Mouse (Mus musculus) c-Kit-positive CD71-negative TER-119-negative erythroid progenitor cells, embryonic 14.5 days (primary cell): Measurements from ENCODE around the gene Nmur2.

Source experiments
- DNase-seq: peaks from one replicate; pipeline ENCODE4 v3.0.0-alpha.2; 2013; ENCODE audit warnings: low read depth

The Nmur2 gene

GRCm38 (mm10) chr11:56040917-56041316 is at the start of gene Nmur2:
Gene Nmur2 (minus strand): TSS chr11:56041010.
- no peak for DNase-seq

DNA sequence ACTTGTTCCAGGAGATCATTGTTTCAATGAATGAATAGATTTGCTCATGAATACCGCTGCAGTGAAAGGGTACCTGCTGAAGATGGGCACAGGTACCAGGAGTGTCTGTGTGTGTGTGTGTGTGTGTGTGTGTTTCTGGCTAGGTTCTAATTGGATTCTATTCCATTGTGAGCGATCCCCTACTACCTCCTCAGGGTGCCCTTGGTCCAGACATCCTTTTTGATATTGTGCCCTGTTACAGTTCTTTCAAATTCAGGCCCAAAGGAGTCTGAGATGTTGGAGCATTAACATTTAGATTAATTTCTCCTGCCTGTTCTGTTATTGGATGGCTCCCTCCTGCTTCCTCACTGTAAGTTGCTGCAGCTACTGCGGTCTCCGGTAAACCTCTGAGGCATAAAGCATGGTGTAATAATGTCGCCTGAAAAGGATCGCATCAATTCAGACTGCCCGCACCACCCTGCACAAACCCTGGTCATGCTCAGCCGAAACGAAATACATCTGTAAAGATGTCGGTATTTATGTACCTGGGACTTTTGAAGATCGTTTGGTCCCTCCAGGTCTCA is 48.4 kb upstream of the Nmur2 start:
- DNase-seq: no peak

DNA sequence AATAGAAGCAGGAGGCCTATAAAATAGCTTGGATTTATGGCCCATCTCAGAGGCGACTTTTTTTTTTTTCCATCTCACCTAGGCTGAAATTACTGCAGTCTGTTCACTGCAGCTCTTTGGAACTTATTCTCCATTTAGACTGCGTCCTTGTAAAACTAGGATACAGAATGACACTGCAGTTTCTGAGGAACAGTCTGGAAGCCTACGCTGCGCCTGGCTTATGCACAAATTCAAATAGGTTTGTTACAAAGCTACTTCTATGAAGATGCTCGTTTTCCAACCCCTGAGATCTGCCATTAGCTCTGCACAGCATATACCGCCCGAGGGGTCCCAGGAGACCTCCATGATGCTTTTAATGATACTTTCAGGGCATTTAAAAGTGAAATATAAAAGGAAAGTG is 31.3 kb upstream of the Nmur2 start:
- no peak for DNase-seq

DNA sequence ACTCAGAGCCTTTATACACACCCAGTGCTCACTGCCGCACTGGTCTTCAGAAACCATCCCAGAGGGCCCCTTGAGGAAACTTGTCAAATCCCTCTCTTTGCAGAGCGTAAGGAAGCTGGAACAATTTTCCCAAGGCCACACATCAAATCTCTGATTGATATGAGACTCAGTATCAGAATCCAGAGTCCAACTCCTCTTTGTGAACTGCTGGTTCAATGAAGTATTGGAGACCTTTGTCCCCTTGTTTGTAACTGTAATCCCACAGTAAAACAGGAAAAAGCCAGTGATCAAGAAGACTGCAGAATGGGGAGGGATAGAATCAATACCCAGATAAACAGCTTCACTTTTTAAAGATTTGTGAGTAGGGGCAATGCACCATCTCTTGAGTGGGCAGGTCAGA is 28.8 kb upstream of the Nmur2 start:
- DNase-seq: no peak

- no peak for DNase-seq
Measured at GRCm38 (mm10) chr11:56065147-56065546, 24.3 kb upstream of the Nmur2 start.

DNA sequence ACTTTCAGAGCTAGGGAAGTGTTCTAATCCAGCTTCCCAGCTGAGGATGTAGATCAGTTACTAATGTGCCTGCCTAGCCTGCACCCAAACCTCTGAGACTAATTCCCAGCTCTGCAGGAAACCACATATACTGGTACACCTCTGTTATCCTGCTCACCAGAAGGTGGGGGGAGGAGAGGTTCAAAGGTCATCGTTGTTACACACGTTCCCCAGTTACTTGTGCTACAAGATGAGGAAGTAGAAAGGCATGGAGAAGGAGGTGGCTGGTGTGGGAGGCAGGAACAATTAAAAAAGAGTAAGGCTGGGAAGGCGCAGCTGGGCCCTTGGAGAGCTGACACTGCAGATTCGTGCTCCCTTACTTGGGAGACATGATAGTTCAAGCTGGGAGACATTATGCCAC is 23.8 kb upstream of the Nmur2 start:
- no peak for DNase-seq

DNA sequence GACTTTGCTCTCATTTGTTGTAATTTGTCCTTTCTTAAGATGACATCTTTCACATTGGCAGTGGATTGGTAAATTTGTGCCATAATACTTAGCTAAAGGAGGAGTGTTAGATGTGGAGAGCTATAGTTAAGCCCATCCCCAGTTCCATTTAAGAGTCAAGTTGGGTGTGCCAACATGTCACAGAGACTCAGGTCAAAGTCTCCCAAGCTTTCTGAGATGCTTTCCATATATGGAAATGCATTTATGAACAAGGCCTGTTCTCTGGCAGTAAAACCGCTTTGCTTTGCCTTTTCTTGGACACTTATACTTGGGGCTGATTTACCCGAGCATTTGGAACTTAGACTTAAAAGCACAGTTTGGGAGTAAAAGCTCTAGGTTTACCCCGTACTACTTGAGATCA is 18.4 kb upstream of the Nmur2 start:
- no peak for DNase-seq

DNA sequence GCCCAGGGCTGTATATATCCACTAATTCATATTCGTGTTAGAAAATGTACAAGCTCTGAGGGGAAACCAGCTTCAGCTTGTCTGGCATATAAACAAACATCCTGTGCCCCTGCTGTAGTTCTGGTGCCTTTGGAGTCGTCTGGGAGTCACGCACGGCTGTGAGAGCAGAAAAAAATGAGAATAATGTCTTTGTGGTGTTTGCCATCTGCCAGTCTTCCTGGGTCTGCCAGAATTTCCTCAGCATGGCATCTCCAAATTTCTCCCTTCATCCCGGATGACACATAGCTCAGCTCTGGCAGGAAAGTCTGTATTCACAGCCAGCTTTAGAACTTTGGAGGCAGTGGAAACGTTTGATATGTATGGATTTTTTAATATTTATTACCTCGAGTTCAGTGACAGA is 13.6 kb upstream of the Nmur2 start:
- DNase-seq: no peak

- no peak for DNase-seq
Measured at GRCm38 (mm10) chr11:56026854-56027253, 14.0 kb downstream of the Nmur2 start.

- DNase-seq: no peak
Measured at GRCm38 (mm10) chr11:56025746-56026570, 14.9 kb downstream of the Nmur2 start.

DNA sequence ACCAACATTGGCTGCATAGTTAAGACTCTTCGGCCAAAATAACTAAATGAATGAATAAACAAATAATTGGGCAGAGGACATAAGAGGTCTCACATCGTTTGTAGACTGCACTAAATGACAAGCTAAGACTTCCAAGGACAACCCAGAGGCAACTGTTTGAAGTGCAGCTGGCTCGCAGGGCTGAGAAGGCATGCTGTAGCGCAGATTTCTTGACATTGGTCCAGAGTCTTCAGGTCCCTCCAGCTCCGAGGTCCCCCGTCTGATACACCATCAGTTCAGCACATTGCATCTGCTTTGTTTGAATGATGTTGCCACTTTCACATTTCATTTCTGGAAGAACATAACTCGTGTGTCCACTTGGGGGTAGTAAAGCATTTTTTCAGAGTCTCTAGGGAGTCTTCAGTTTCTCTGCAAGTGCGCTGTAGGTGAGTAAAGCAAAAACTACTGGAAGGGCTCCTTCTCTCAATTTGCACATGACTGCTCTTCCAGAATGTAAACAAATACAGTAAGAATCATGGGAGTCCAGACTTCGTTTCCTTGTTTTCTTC is 27.2 kb downstream of the Nmur2 start:
- no peak for DNase-seq

GRCm38 (mm10) chr11:56012396-56012795 is 28.4 kb downstream of the Nmur2 start:
- DNase-seq: no peak

DNA sequence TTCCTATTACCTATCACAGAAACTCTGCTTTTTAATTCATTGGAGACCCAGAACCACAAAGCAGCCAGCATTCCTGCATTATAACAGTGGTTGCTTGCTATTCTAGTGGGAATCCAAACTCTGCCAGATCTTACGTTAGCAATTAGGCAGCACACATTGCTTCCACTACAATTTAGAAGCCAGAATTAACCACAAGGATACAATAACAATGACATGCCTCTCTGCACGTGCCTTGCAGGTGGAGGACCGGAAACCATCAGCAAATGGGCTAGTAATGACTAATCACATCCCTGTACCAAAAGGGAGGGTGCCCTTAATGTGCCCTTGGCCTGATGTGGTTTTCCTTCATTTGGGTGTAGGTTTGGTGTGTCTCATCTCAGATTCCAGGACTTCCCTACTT is 32.5 kb downstream of the Nmur2 start:
- DNase-seq: no peak

GRCm38 (mm10) chr11:55992799-55993198 is 48.0 kb downstream of the Nmur2 start:
- no peak for DNase-seq

- no peak for DNase-seq
Measured at GRCm38 (mm10) chr11:55992148-55992547, 48.7 kb downstream of the Nmur2 start.

DNA sequence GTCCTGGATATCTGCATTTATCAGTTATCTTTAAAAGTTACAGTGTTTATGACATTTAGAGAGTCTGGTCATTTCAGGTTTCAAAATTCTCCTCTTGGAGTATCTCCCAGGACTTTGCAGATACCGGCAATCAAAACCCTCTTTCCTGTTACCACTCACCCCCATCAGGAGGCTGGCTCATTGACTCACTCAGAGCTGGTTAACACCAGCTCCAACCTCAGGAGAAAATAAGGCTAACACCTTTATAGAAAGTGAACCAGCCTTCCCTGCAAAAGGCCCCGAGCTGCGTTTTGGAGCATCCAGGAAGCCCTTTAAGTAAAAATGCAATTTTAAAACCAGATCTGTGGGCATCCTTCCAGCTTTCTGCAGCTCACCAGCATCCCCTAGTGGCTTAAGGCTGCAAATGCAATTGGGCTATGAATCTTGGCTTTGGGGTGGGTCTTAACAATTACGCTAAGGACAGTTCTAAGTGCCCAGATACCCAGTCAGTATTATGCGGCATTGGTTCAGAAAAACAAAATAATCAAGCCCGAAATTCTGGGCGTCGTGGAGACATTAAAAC is 49.2 kb downstream of the Nmur2 start:
- DNase-seq: peak; percentile 7

DNA sequence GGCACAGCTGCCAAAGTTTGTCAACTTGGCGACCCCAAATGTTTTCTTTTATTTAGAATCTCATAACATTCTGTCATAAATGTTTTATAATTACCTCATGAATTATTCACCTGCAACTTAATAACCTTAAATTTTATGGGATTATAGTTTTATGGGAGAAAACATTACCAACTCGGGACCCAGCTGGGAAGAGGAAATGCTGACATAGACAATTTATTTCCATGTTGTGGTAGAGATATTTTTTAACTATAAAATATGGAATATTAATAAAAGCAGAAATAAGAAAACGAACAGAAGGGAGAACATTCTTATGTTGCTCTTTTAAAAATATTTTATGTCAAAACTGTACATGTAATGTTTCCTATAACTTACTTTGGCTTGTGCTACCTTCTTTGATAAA is 56.2 kb downstream of the Nmur2 start:
- no peak for DNase-seq

- no peak for DNase-seq
Measured at GRCm38 (mm10) chr11:55981656-55982055, 59.2 kb downstream of the Nmur2 start.

- no peak for DNase-seq
Measured at GRCm38 (mm10) chr11:55978146-55978545, 62.7 kb downstream of the Nmur2 start.
